Mouse (Mus musculus): Measurements from ENCODE around the gene Tagln2.

The Tagln2 gene

GRCm38 (mm10) chr1:172499765-172500441 is at the start of gene Tagln2:
Tagln2 (plus strand) TSS chr1:172500047.
- peak; percentile 58 for DNase-seq

GRCm38 (mm10) chr1:172450226-172450625 is 49.6 kb upstream of the Tagln2 start:
- DNase-seq: no peak

GRCm38 (mm10) chr1:172450848-172451470 is 48.9 kb upstream of the Tagln2 start:
- no peak for DNase-seq

- no peak for DNase-seq
Measured at GRCm38 (mm10) chr1:172452911-172453310, 46.9 kb upstream of the Tagln2 start.

- DNase-seq: no peak
Measured at GRCm38 (mm10) chr1:172453810-172454209, 46.0 kb upstream of the Tagln2 start.

GRCm38 (mm10) chr1:172455416-172455815 is 44.4 kb upstream of the Tagln2 start:
- DNase-seq: no peak

- no peak for DNase-seq
Measured at GRCm38 (mm10) chr1:172456001-172456677, 43.7 kb upstream of the Tagln2 start.

- no peak for DNase-seq
Measured at GRCm38 (mm10) chr1:172457196-172457595, 42.7 kb upstream of the Tagln2 start.

- no peak for DNase-seq
Measured at GRCm38 (mm10) chr1:172458041-172458440, 41.8 kb upstream of the Tagln2 start.

GRCm38 (mm10) chr1:172461602-172462001 is 38.2 kb upstream of the Tagln2 start:
- no peak for DNase-seq

GRCm38 (mm10) chr1:172462534-172462933 is 37.3 kb upstream of the Tagln2 start:
- no peak for DNase-seq

- DNase-seq: no peak
Measured at GRCm38 (mm10) chr1:172463387-172464333, 36.2 kb upstream of the Tagln2 start.

GRCm38 (mm10) chr1:172468301-172468877 is 31.5 kb upstream of the Tagln2 start:
- DNase-seq: no peak

GRCm38 (mm10) chr1:172469373-172469772 is 30.5 kb upstream of the Tagln2 start:
- DNase-seq: no peak

GRCm38 (mm10) chr1:172469810-172470448 is 29.9 kb upstream of the Tagln2 start:
- no peak for DNase-seq

- no peak for DNase-seq
Measured at GRCm38 (mm10) chr1:172472909-172473308, 26.9 kb upstream of the Tagln2 start.

- no peak for DNase-seq
Measured at GRCm38 (mm10) chr1:172474196-172474595, 25.7 kb upstream of the Tagln2 start.

GRCm38 (mm10) chr1:172475054-172475741 is 24.6 kb upstream of the Tagln2 start, which contains the start of gene Slamf9:
Slamf9 (plus strand) TSS chr1:172475358.
- no peak for DNase-seq

GRCm38 (mm10) chr1:172478020-172478419 is 21.8 kb upstream of the Tagln2 start:
- DNase-seq: no peak

- DNase-seq: no peak
Measured at GRCm38 (mm10) chr1:172480376-172480775, 19.5 kb upstream of the Tagln2 start.

- DNase-seq: no peak
Measured at GRCm38 (mm10) chr1:172481111-172481510, 18.7 kb upstream of the Tagln2 start.

Measured in right cerebral cortex, postnatal 4 days (tissue).